Mouse (Mus musculus) erythroblast, embryonic 14.5 days (primary cell): Measurements from ENCODE around the gene Shf.

Experiments
- GATA1 ChIP-seq: IDR thresholded peaks from 2 replicates; pipeline ENCODE4 v1.6.1; 2012; ENCODE audit warnings: low read length, inconsistent platforms, mixed read lengths
- TAL1 ChIP-seq: IDR thresholded peaks from 3 replicates; pipeline ENCODE4 v1.6.1; 2012; ENCODE audit warnings: low read length, inconsistent platforms, mixed read lengths

DNA sequence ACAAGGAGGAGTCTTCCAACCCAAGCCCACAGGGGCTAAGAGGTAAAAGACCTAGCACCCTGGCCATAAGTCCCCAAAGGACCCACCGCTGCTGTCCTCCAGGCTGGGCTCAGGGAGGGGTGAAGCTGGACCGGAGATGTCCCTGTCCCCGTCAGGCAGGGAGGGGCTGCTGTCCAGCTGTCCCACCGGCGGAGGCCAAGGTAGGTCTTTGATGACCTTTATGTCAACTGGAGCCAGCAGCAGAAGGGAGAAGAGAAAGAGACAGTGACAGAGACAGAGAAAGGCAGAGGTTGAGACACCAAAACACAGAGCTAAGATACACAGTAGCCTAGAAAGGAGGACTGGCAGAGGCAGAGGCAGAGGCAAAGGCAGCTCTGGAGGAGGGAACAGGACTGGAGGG, 13.6 kb downstream of the Shf start:
- TF ChIP-seq TAL1 (no peak), GATA1 (no peak)
